Comparison of ENCODE assay signal across 28 mouse cellular contexts in the genomic region with DNA sequence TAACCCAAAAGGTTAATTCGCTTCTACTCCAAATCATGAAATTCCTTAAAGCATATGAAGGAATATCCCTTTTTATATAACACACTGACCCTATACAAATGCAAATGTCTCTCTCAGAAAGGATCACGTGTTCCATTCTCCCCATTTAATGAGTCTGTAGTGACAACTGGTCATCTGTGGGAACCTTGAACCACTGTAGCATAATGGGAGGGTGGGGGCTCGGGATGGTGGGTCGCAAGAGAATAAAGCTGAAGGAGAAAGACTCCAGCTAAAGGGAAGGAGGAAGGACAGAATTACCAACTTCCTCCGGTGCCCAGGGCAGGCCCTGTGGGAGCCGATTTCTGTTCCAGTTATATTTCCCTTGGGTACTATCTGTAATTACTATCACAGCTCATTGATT.
A peak's percentile ranks its signal among the peaks of the same experiment; 100 is the strongest.
DNase-seq lines count a peak whose midpoint lies in the region; ATAC-seq lines count a peak whose summit lies in the region.
"Had no signal": no experiment of that assay in that cellular context is flagged by ENCODE, and none has a peak within 500 bp of the region (broad histone marks: within the 10 kb centered on the region; RNA-seq: fewer than 3 reads in every experiment).

No protein-coding gene starts in this region.

- ATAC-seq in hindbrain, embryonic 12.5 days (ENCODE audit: low FRiP score): peak; percentile 72
- no peak for ATAC-seq in hindbrain, embryonic 16.5 days
- no peak for ATAC-seq in midbrain, embryonic 16.5 days
- no peak for ATAC-seq in midbrain, embryonic 15.5 days (replicated peaks)
- peak; percentile 69 for ATAC-seq in forebrain, embryonic 14.5 days
- ATAC-seq: CD4-positive, CD25-positive, alpha-beta regulatory T cell, adult 4 months; hindbrain, postnatal 0 days; intestine, embryonic 15.5 days; lung, postnatal 0 days had no signal

- 0 out of 2 replicates have a peak overlapping the region, but pooled peaks have one; percentile 12 for H3K27ac ChIP-seq in hindbrain, embryonic 12.5 days
- no peak overlapping the region for H3K27ac ChIP-seq in hindbrain, embryonic 16.5 days (ENCODE audit: low read depth, low read length)
- peak overlapping the region; percentile 57; the same call in 1 of the 2 replicates for H3K27ac ChIP-seq in midbrain, embryonic 16.5 days (ENCODE audit: low read length)
- no peak overlapping the region for H3K27ac ChIP-seq in midbrain, embryonic 15.5 days
- peak overlapping the region; percentile 55; the same call in 1 of the 2 replicates for H3K27ac ChIP-seq in forebrain, embryonic 14.5 days (ENCODE audit: low read depth, low read length)
- H3K27ac ChIP-seq: embryonic facial prominence, embryonic 10.5 days; embryonic facial prominence, embryonic 15.5 days; heart, embryonic 10.5 days; heart, embryonic 15.5 days; intestine, embryonic 15.5 days; layer of hippocampus, adult 2 months; liver, embryonic 13.5 days; macrophage had no signal

- 53% methylated on average over 6 of the region's 6 CpGs for WGBS in hindbrain, embryonic 12.5 days
- 40% methylated on average over 6 of the region's 6 CpGs for WGBS in hindbrain, embryonic 16.5 days
- whole genome bisulfite sequencing in midbrain, embryonic 16.5 days: 34% methylated on average over 6 of the region's 6 CpGs
- WGBS in midbrain, embryonic 15.5 days: 38% methylated on average over 6 of the region's 6 CpGs
- WGBS in forebrain, embryonic 14.5 days: 14% methylated on average over 6 of the region's 6 CpGs

- H3K4me2 ChIP-seq in hindbrain, embryonic 12.5 days (replicated peaks): no peak overlapping the region
- no peak overlapping the region for H3K4me2 ChIP-seq in hindbrain, embryonic 16.5 days (ENCODE audit: low read length)
- H3K4me2 ChIP-seq in midbrain, embryonic 16.5 days (ENCODE audit: low read length): no peak overlapping the region
- no peak overlapping the region for H3K4me2 ChIP-seq in midbrain, embryonic 15.5 days
- H3K4me2 ChIP-seq in forebrain, embryonic 14.5 days (ENCODE audit: low read length): no peak overlapping the region
- H3K4me2 ChIP-seq: embryonic facial prominence, embryonic 15.5 days; heart, embryonic 15.5 days; intestine, embryonic 15.5 days; liver, embryonic 13.5 days had no signal

- H3K4me3 ChIP-seq in hindbrain, embryonic 12.5 days: no peak overlapping the region
- H3K4me3 ChIP-seq in hindbrain, embryonic 16.5 days (ENCODE audit: low read length): no peak overlapping the region
- no peak overlapping the region for H3K4me3 ChIP-seq in midbrain, embryonic 16.5 days (ENCODE audit: low read depth, low read length)
- H3K4me3 ChIP-seq in midbrain, embryonic 15.5 days: no peak overlapping the region
- H3K4me3 ChIP-seq in forebrain, embryonic 14.5 days (ENCODE audit: low read depth, low read length): no peak overlapping the region
- H3K4me3 ChIP-seq: embryonic facial prominence, embryonic 10.5 days; embryonic facial prominence, embryonic 15.5 days; heart, embryonic 10.5 days; heart, embryonic 15.5 days; intestine, embryonic 15.5 days; layer of hippocampus, adult 2 months; liver, embryonic 13.5 days had no signal

- H3K27me3 ChIP-seq in hindbrain, embryonic 12.5 days: no peaks in the 10 kb centered on the region
- H3K27me3 ChIP-seq in hindbrain, embryonic 16.5 days (replicated peaks; ENCODE audit: control insufficient read depth, insufficient read depth, low read length): no peaks in the 10 kb centered on the region
- H3K27me3 ChIP-seq in midbrain, embryonic 16.5 days (ENCODE audit: control insufficient read depth, insufficient read depth, low read depth, low read length): no peaks in the 10 kb centered on the region
- no peaks in the 10 kb centered on the region for H3K27me3 ChIP-seq in midbrain, embryonic 15.5 days (replicated peaks)
- no peaks in the 10 kb centered on the region for H3K27me3 ChIP-seq in forebrain, embryonic 14.5 days (replicated peaks; ENCODE audit: control insufficient read depth, insufficient read depth, low read length)
- H3K27me3 ChIP-seq: embryonic facial prominence, embryonic 15.5 days; heart, embryonic 15.5 days; intestine, embryonic 15.5 days; liver, embryonic 13.5 days had no signal

- H3K36me3 ChIP-seq in hindbrain, embryonic 12.5 days: no peaks in the 10 kb centered on the region
- peaks cover 4% of the 10 kb centered on the region; the same call in 1 of the 2 replicates for H3K36me3 ChIP-seq in hindbrain, embryonic 16.5 days (ENCODE audit: control insufficient read depth, insufficient read depth, low read length)
- no peaks in the 10 kb centered on the region for H3K36me3 ChIP-seq in midbrain, embryonic 16.5 days (ENCODE audit: control insufficient read depth, insufficient read depth, low read length)
- no peaks in the 10 kb centered on the region for H3K36me3 ChIP-seq in midbrain, embryonic 15.5 days (replicated peaks)
- no peaks in the 10 kb centered on the region; the same call in 1 of the 2 replicates for H3K36me3 ChIP-seq in forebrain, embryonic 14.5 days (ENCODE audit: control insufficient read depth, insufficient read depth, low read length)
- H3K36me3 ChIP-seq: embryonic facial prominence, embryonic 15.5 days; heart, embryonic 10.5 days; heart, embryonic 15.5 days; intestine, embryonic 15.5 days; liver, embryonic 13.5 days had no signal

- H3K9me3 ChIP-seq in hindbrain, embryonic 12.5 days (replicated peaks): no peaks in the 10 kb centered on the region
- no peaks in the 10 kb centered on the region for H3K9me3 ChIP-seq in hindbrain, embryonic 16.5 days (ENCODE audit: control insufficient read depth, low read length)
- H3K9me3 ChIP-seq in midbrain, embryonic 16.5 days (replicated peaks; ENCODE audit: control insufficient read depth, low read length, poor library complexity, severe bottlenecking): no peaks in the 10 kb centered on the region
- no peaks in the 10 kb centered on the region for H3K9me3 ChIP-seq in midbrain, embryonic 15.5 days
- H3K9me3 ChIP-seq in forebrain, embryonic 14.5 days (replicated peaks; ENCODE audit: control insufficient read depth, low read length): no peaks in the 10 kb centered on the region
- H3K9me3 ChIP-seq: embryonic facial prominence, embryonic 10.5 days; embryonic facial prominence, embryonic 15.5 days; heart, embryonic 10.5 days; heart, embryonic 15.5 days; intestine, embryonic 15.5 days; liver, embryonic 13.5 days had no signal

- no peak overlapping the region for H3K9ac ChIP-seq in hindbrain, embryonic 12.5 days
- H3K9ac ChIP-seq in hindbrain, embryonic 16.5 days (ENCODE audit: low read depth, low read length): no peak overlapping the region
- no peak overlapping the region for H3K9ac ChIP-seq in midbrain, embryonic 16.5 days (ENCODE audit: low read depth, low read length)
- no peak overlapping the region for H3K9ac ChIP-seq in midbrain, embryonic 15.5 days
- no peak overlapping the region for H3K9ac ChIP-seq in forebrain, embryonic 14.5 days (ENCODE audit: low read length)
- H3K9ac ChIP-seq: embryonic facial prominence, embryonic 15.5 days; heart, embryonic 15.5 days; intestine, embryonic 15.5 days; liver, embryonic 13.5 days had no signal

- H3K4me1 ChIP-seq in hindbrain, embryonic 12.5 days: peaks cover 15% of the 10 kb centered on the region; the same call in 1 of the 2 replicates
- H3K4me1 ChIP-seq in hindbrain, embryonic 16.5 days (ENCODE audit: control insufficient read depth, insufficient read depth, low read depth, low read length): peaks cover 7% of the 10 kb centered on the region; the same call in 1 of the 2 replicates
- H3K4me1 ChIP-seq in midbrain, embryonic 16.5 days (ENCODE audit: control insufficient read depth, insufficient read depth, low read length): peaks cover 16% of the 10 kb centered on the region
- H3K4me1 ChIP-seq in midbrain, embryonic 15.5 days: peaks cover 19% of the 10 kb centered on the region
- peaks cover 28% of the 10 kb centered on the region for H3K4me1 ChIP-seq in forebrain, embryonic 14.5 days (ENCODE audit: control insufficient read depth, insufficient read depth, low read length)
- H3K4me1 ChIP-seq: embryonic facial prominence, embryonic 10.5 days; embryonic facial prominence, embryonic 15.5 days; intestine, embryonic 15.5 days; liver, embryonic 13.5 days had no signal

- DNase-seq in forebrain, embryonic 14.5 days (ENCODE audit: low spot score): no peak
- DNase-seq in layer of hippocampus, postnatal 14 days (ENCODE audit: low spot score in 2 of 2): no peak
- no peak for DNase-seq in spleen, postnatal 4 days (ENCODE audit: low spot score in 2 of 2)
- DNase-seq: cerebellum, adult 8-10 months; cerebellum, postnatal 25 days; gastrocnemius, postnatal 25 days; heart, adult 11 months; kidney, adult 2 months; kidney, postnatal 36 days; left cerebral cortex, postnatal 4 days; liver, embryonic 13.5 days; lung, adult 18-20 months; right cerebral cortex, postnatal 25 days; thymus, postnatal 14 days had no signal

Comparison
In these comparisons a context has a peak if more than half of its experiments do, and no peak if none do; other contexts are left out.
1. ATAC-seq: peak in hindbrain, embryonic 12.5 days (single experiment) and forebrain, embryonic 14.5 days (single experiment); none in hindbrain, embryonic 16.5 days (single experiment), midbrain, embryonic 16.5 days (single experiment) and midbrain, embryonic 15.5 days (single experiment).
2. H3K27ac ChIP-seq: peak in hindbrain, embryonic 12.5 days (single experiment), midbrain, embryonic 16.5 days (single experiment) and forebrain, embryonic 14.5 days (single experiment); none in hindbrain, embryonic 16.5 days (single experiment) and midbrain, embryonic 15.5 days (single experiment).